Mouse (Mus musculus) embryonic facial prominence, embryonic 11.5 days (tissue): ENCODE results near the gene Tarbp1. TPM values are rescaled to one million over a fixed set of nuclear protein-coding genes. Genes with fewer than 3 reads are reported as not detected.
A peak's percentile ranks its signal among the peaks of the same experiment; 100 is the strongest.
"Not testable (repeated sequence)": the region's sequence is repeated elsewhere in the genome, so short reads cannot be mapped to it uniquely, and the experiment has no call there.

Experiments
- ATAC-seq: fragments of 200-750 bp; cut with Nextera tagmentation; replicated peaks from 2 replicates; pipeline ENCODE4 v1.8.0; 2017; ENCODE audit warnings: low read depth; ENCODE audit not compliant: insufficient number of reproducible peaks, low FRiP score, low TSS enrichment
- DNase-seq: peaks from one replicate; pipeline ENCODE4 v3.0.0-alpha.2; 2015; ENCODE audit warnings: low spot score
- H3K27ac ChIP-seq: fragments of 300-500 bp; sonication (generic); replicated peaks from 2 replicates; pipeline ENCODE4 v1.5.1; 2014; ENCODE audit warnings: mild to moderate bottlenecking, low read depth, low read length, control low read depth
- H3K27me3 ChIP-seq: fragments of 300-500 bp; sonication (generic); 2 replicates; pipeline ENCODE4 v1.6.1; 2014; ENCODE audit warnings: mild to moderate bottlenecking, low read length, moderate library complexity, mixed read lengths; ENCODE audit not compliant: control insufficient read depth, insufficient read depth
- H3K36me3 ChIP-seq: fragments of 300-500 bp; sonication (generic); replicated peaks from 2 replicates; pipeline ENCODE4 v1.6.1; 2014; ENCODE audit warnings: low read depth, mild to moderate bottlenecking, low read length, moderate library complexity, mixed read lengths; ENCODE audit not compliant: control insufficient read depth, insufficient read depth
- H3K4me1 ChIP-seq: fragments of 300-500 bp; sonication (generic); 2 replicates; pipeline ENCODE4 v1.6.1; 2014; ENCODE audit warnings: low read length, mixed read lengths; ENCODE audit not compliant: control insufficient read depth, insufficient read depth
- H3K4me2 ChIP-seq: fragments of 300-500 bp; sonication (generic); 2 replicates; pipeline ENCODE4 v1.6.1; 2014; ENCODE audit warnings: low read depth, mild to moderate bottlenecking, control low read depth, low read length, moderate library complexity
- H3K4me3 ChIP-seq: fragments of 300-500 bp; sonication (generic); 2 replicates; pipeline ENCODE4 v1.5.1; 2014; ENCODE audit warnings: low read depth, low read length, control low read depth
- H3K9ac ChIP-seq: fragments of 300-500 bp; sonication (generic); replicated peaks from 2 replicates; pipeline ENCODE4 v1.6.1; 2014; ENCODE audit warnings: mild to moderate bottlenecking, control low read depth, low read length
- H3K9me3 ChIP-seq: fragments of 300-500 bp; sonication (generic); replicated peaks from 2 replicates; pipeline ENCODE4 v1.6.1; 2016; ENCODE audit warnings: mild to moderate bottlenecking, low read length, inconsistent platforms, mixed read lengths; ENCODE audit not compliant: control insufficient read depth
- whole genome bisulfite sequencing: fragments of 180-500 bp; shearing (Covaris S2); extraction: QIAGEN DNeasy Blood & Tissue Kit; methylation state at CpG from one replicate; pipeline ENCODE4 v1.1.7; 2014; 5-methylcytosine and 5-hydroxymethylcytosine counted together
- polyA plus RNA-seq: library from polyadenylated mRNA; unstranded; fragments of >200 nt; fragmentation: Nextera tagmentation; extraction: Ambion mirVana; gene quantifications from 2 replicates; pipeline ENCODE4 v1.2.1, GENCODE M21; 2014

Gene Tarbp1
- polyA plus RNA-seq, 1 experiment from 2014 or later: 3.4 TPM

DNA sequence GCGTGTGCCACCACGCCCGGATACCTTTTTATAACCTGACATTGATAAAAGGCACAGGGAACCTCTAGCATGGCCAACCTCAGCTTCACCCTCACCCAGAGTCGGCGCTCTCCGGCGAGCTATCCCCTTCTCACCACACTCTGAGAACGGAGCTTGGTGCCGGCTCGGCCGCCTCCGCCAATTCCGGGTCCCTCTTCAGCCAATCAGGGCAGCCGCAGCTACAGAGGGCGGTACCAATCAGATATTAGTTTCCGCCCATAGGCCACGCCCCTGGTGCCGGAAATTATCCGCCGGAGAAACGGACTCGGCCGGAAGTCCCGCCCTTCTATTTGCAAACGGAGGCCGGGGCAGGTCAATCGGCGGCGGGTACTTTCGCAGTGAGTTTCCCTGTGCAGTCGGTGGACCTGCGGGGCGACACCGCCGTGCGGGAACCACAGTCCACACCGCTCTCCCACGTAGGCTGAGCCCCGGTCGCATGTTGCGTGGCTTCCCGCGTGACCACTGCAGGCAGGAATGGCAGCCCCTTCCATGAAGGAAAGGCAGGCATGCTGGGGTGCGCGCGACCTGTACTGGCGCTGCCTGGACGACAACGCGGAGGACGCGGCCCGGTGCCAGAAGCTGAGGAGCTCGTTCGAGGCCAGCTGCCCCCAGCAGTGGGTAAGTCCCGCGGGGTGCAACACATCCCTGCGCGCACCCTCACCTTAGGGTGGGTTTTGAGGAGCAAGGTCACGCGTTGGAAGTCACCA, 52.5 kb downstream of the Tarbp1 start, which contains the start of gene Coa6:
TSS of gene Coa6 (plus strand) at position 342 of the 746 bp plus-strand sequence.
- peak within 1 kb of the TSS; percentile 63 for H3K4me3 ChIP-seq
- peak within 1 kb of the TSS; percentile 64 for H3K4me2 ChIP-seq
- ATAC-seq (peak; percentile 97), DNase-seq (peak; percentile 98)
- under 1% methylated on average over 61 of the region's 61 CpGs for WGBS
- H3K4me1 ChIP-seq: no peaks in the 10 kb centered on the region
- H3K27me3 ChIP-seq: no peaks in the 10 kb centered on the region
- H3K9me3 ChIP-seq: no peaks in the 10 kb centered on the region
- peak within 1 kb of the TSS; percentile 76 for H3K9ac ChIP-seq
- H3K27ac ChIP-seq: no peak within 1 kb of the TSS
- H3K36me3 ChIP-seq: no peaks in the 10 kb centered on the region; the same call in 1 of the 2 replicates

DNA sequence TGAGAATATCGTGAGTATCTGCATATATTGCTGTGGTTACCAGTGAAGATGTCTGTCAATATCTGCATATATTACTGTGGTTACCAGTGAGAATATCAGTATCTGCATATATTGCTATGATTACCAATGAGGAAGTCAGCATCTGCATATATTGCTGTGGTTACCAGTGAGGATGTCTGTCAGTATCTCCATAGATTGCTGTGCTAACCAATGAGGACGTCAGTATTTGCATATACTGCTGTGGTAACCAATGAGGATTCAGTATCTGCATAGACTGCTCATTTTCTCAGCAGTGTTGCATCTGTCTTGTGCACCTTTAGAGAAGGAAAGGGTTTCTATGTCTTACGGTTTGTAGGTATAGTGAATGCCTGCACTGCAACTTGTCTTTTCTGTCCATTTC, 54.0 kb downstream of the Tarbp1 start:
- DNase-seq (no peak), ATAC-seq (no peak)
- no peak overlapping the region for H3K4me3 ChIP-seq
- H3K27ac ChIP-seq: no peak overlapping the region
- 79% methylated on average over 3 of the region's 3 CpGs for WGBS
- no peaks in the 10 kb centered on the region for H3K27me3 ChIP-seq
- no peaks in the 10 kb centered on the region for H3K9me3 ChIP-seq
- H3K9ac ChIP-seq: no peak overlapping the region
- H3K4me2 ChIP-seq: no peak overlapping the region
- no peaks in the 10 kb centered on the region for H3K4me1 ChIP-seq
- H3K36me3 ChIP-seq: no peaks in the 10 kb centered on the region

DNA sequence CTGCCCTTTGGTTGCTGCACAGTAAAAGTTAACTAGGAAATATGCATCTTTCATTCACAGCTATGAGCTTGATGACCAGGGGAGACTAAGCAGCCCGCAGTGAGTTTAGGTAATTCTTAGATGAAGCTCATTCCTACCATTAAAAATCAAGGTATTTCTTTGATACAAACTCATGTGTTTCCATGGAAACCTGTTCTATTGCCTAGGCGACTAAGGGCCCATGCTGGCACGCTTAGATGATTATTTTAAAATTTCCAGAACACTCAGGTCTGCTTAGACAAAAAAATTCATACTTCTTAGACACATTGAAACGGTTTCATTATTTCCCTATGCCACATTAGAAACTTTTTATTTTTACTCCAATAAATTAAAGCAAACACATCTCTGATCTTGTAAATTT, 69.8 kb downstream of the Tarbp1 start:
- Histone ChIP-seq H3K36me3 (no peaks in the 10 kb centered on the region), H3K4me3 (no peak overlapping the region), H3K27me3 (no peaks in the 10 kb centered on the region), H3K9ac (no peak overlapping the region), H3K4me2 (no peak overlapping the region), H3K9me3 (no peaks in the 10 kb centered on the region), H3K4me1 (no peaks in the 10 kb centered on the region), H3K27ac (no peak overlapping the region)
- whole genome bisulfite sequencing: 74% methylated on average over 4 of the region's 4 CpGs
- ATAC-seq (no peak), DNase-seq (no peak)

DNA sequence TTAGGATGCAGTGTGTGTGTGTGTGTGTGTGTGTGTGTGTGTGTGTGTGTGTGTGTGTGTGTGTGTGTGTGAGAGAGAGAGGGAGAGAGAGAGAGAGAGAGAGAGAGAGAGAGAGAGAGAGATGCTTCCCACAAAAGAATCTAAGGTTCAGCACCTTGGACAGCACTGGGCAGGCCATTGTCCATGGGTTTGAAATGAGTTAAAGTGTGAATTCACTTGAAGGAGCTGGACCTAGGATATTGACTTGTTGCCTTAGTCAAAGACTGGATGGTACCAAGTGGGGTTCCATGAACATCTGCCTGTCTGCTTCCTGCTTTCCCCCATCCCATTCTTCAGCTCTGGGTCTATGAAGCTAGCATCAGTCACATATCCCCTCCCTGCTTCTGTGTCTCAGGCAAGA, 70.3 kb downstream of the Tarbp1 start:
- not testable (repeated sequence) for H3K9me3 ChIP-seq, H3K4me2 ChIP-seq, H3K36me3 ChIP-seq, H3K4me1 ChIP-seq, H3K4me3 ChIP-seq, H3K9ac ChIP-seq, H3K27ac ChIP-seq, H3K27me3 ChIP-seq, ATAC-seq
- DNase-seq: peak; percentile 82

DNA sequence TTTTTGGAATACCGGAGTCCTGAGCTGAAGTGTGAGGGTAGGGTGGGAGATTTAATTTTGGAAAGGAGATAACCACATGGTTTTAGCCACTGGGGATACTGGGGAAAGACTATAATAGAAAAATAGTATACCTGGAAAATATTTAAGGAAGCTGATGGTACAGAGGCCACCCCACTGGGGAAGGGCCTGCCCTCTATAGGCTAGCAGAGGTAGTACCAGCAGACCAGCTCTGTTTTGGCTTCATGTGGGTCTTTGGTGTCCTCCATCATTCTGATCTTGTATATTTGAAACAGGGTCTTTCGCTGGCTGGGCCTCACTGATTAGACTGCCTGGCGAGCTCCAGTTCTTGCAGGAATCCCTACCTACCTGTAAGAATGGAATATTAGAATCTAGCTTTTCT, 76.5 kb downstream of the Tarbp1 start:
- no peaks in the 10 kb centered on the region for H3K27me3 ChIP-seq
- H3K27ac ChIP-seq: no peak overlapping the region
- no peak overlapping the region for H3K4me2 ChIP-seq
- H3K9me3 ChIP-seq: no peaks in the 10 kb centered on the region
- H3K9ac ChIP-seq: no peak overlapping the region
- no peaks in the 10 kb centered on the region for H3K4me1 ChIP-seq
- DNase-seq: no peak
- H3K36me3 ChIP-seq: no peaks in the 10 kb centered on the region
- 89% methylated on average over 3 of the region's 3 CpGs for WGBS
- ATAC-seq: no peak
- no peak overlapping the region for H3K4me3 ChIP-seq

DNA sequence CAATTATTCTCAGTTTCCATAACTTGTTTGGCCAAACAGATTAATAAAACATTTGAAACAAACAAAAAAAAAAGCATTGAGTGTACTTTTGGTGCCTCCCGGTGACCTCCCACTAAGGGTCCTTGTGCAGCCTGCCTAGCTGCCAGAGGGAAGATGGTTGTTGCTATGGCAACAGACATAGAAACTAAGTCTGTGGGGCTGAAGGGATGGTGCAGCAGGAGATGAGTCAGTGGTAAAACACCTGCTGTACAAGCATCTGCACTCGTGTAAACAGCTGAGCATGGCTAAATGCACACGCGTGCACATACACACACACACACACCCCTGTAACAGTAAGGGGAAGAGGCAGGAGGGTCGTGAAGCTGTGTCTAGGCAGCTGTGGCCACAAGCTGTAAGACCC, 78.9 kb downstream of the Tarbp1 start:
- Histone ChIP-seq H3K9me3 (no peaks in the 10 kb centered on the region), H3K4me2 (no peak overlapping the region), H3K36me3 (no peaks in the 10 kb centered on the region), H3K9ac (no peak overlapping the region), H3K4me1 (no peaks in the 10 kb centered on the region), H3K27me3 (no peaks in the 10 kb centered on the region), H3K27ac (no peak overlapping the region), H3K4me3 (no peak overlapping the region)
- DNase-seq: peak; percentile 2
- ATAC-seq: no peak
- WGBS: 64% methylated on average over 5 of the region's 5 CpGs

DNA sequence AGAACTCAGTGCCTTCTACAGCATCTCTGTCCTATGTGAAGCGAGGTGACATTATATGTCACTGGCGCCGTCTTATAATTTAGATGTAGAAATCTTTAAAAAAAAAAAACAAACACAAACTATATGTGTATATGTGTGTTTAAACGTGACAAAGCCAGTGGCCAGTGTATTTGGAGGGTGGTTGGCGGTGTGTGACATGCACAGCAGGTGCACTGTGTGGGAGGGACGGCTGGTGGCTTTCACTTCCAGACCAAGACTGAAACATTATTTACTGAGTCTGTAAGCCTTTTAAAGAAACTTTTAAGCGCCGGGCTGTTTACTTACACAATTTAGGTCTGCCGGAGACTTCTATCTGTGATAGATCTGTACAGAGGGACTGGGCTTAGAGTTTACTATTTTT, 79.5 kb downstream of the Tarbp1 start:
- Histone ChIP-seq H3K27ac (no peak overlapping the region), H3K4me3 (no peak overlapping the region), H3K9me3 (no peaks in the 10 kb centered on the region), H3K9ac (no peak overlapping the region), H3K36me3 (no peaks in the 10 kb centered on the region), H3K4me2 (no peak overlapping the region), H3K27me3 (no peaks in the 10 kb centered on the region), H3K4me1 (no peaks in the 10 kb centered on the region)
- no peak for DNase-seq
- 82% methylated on average over 9 of the region's 9 CpGs for WGBS
- no peak for ATAC-seq

DNA sequence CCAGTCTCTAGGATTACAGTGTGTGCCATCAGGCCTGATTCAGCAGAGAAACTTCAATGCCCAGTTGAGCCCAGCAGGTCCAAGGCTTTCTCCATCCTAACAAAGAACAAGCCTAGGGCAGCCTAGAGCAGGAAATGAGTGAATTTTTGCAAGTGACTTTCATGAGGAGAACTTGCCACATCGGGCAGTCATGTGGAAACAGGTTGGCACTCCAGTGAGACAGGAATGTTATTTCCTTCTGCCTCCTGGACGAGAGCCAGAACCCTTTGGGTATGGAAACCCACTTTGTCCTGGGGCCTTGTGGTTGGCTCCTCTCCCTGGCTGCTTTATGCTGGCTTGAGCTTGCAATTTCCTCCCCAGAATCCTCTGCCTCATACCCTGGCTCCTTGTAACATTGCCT, 83.3 kb downstream of the Tarbp1 start:
- H3K36me3 ChIP-seq: no peaks in the 10 kb centered on the region
- H3K9me3 ChIP-seq: no peaks in the 10 kb centered on the region
- H3K4me2 ChIP-seq: no peak overlapping the region
- no peaks in the 10 kb centered on the region for H3K27me3 ChIP-seq
- no peak overlapping the region for H3K9ac ChIP-seq
- no peak overlapping the region for H3K4me3 ChIP-seq
- ATAC-seq (no peak), DNase-seq (no peak)
- no peak overlapping the region for H3K27ac ChIP-seq
- H3K4me1 ChIP-seq: no peaks in the 10 kb centered on the region
- 61% methylated on average over 2 of the region's 2 CpGs for WGBS
